Mouse (Mus musculus) megakaryocyte, adult 5-6 weeks (primary cell): Measurements from ENCODE around the gene Tns2. TPM values are rescaled to one million over a fixed set of nuclear protein-coding genes. Genes with fewer than 3 reads are reported as not detected.
A peak's percentile ranks its signal among the peaks of the same experiment; 100 is the strongest.

Experiments
- ATAC-seq: 2 replicates; pipeline ENCODE4 v1.8.0; 2016; ENCODE audit warnings: mild to moderate bottlenecking, inconsistent platforms; ENCODE audit not compliant: poor library complexity, severe bottlenecking
- total RNA-seq, 2 experiments: library from RNA; stranded (forward) in 1 of 2; stranded (reverse) in 1 of 2; fragments of 153-499, 151-499 nt in 1 of 2; fragments of 221-1000, 200-1000 nt in 1 of 2; gene quantifications; 2 replicates each; pipeline versions ENCODE4 v1.2.3 to v1.2.4; 2015 to 2017

The Tns2 gene
- total RNA-seq, 2 experiments from 2014 or later: 0.07 to 1.9 TPM

GRCm38 (mm10) chr15:102107689-102108573 lies 7.7 kb downstream of the Tns2 start:
- peak; percentile 58 for ATAC-seq

- ATAC-seq: peak; percentile 65
These were observed 8.7 kb downstream of the Tns2 start for GRCm38 (mm10) chr15:102108651-102109525.

GRCm38 (mm10) chr15:102110271-102110670 lies 10.1 kb downstream of the Tns2 start:
- ATAC-seq: no peak

GRCm38 (mm10) chr15:102110701-102111494 lies 10.7 kb downstream of the Tns2 start:
- ATAC-seq: no peak

DNA sequence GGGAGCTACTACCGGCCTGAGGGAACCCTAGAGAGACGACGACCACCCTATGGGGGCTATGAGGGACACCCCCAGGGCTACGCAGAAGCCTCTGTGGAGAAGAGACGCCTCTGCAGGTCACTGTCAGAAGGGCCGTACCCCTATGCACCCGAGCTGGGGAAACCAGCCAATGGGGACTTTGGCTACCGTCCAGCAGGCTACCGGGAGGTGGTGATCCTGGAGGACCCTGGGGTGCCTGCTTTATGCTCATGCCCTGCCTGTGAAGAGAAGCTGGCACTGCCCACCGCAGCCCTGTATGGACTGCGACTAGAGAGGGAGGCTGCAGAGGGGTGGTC lies 11.2 kb downstream of the Tns2 start:
- ATAC-seq: no peak

DNA sequence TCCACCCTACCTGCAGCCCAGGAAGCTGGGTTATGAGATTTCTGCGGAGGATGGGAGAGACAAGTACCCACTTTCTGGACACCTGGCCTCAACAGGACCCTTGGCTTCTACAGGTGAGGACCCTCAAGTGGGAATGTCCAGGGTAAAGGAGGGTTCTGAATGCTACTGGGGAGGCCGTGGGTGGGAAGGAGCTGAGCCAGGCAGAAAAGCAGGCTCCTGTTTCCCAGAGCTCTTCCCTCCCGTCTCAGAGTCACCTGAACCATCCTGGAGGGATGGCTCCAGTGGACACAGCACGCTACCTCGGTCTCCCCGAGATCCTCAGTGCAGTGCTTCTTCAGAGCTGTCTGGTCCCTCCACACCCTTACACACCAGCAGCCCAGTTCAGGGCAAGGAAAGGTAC lies 12.0 kb downstream of the Tns2 start:
- no peak for ATAC-seq

DNA sequence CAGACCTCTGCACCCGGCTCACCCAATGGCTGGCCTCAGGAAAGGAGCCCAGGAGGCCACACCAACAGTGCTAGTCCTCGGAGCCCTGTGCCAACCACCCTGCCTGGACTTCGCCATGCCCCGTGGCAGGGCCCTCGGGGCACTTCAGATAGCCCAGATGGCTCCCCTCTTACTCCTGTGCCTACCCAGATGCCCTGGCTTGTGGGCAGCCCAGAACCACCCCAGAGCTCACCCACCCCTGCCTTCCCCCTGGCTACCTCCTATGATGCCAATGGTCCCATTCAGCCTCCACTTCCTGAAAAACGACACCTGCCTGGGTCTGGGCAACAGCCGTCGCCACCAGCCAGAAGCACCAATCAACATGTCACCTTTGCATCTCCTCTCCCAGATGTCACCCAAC lies 12.6 kb downstream of the Tns2 start:
- ATAC-seq: no peak

DNA sequence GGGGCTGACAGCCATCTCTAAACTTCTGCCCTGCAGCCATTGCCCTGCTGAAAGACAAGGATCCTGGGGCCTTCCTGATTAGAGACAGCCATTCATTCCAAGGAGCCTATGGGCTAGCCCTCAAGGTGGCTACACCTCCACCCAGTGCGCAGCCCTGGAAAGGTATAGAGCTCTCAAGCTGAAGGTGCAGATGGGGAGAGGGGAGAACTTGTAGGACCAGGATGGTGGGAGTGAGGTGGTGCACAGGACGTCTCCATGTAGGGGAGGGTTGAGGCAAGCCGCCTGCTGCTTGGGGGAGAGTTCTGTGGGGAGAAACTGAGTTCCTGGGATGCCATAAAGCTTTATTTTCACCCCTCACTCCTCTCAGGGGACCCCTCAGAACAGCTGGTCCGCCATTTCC lies 13.5 kb downstream of the Tns2 start:
- no peak for ATAC-seq

GRCm38 (mm10) chr15:102114651-102115260 lies 14.5 kb downstream of the Tns2 start:
- no peak for ATAC-seq

- ATAC-seq: peak; percentile 50
These were observed 15.6 kb downstream of the Tns2 start for GRCm38 (mm10) chr15:102115731-102116231.

DNA sequence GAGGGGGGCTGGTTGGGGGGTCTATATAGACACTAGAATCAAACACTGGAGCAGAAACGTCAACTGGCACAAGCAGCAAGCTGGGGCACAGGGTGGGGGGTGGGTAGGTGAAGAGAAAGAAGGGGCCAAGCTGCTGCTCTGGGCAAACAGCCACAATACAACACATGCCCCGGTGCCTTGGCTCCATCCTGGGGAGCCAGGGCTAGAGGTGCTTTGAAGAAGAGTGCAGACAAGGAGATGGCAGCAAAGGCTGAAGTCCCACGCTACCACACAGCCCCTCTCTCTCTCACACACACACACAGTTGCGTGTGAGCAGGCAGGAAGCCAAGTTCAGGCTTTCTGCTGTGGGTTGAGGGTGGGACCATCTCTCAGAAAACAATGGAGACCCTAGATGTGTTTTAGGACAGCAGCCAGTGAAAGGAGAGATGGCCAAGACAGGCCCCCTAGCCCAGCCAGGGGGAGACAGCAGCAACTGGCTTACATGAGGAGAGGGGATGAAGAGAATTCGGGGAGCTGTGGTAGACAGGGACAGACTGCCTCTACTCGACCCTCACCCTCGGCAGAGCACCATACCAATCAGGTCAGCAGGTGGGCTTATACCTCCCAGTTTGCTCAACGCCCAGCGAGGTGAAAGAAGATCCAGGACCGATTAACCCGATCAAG lies 16.7 kb downstream of the Tns2 start:
- ATAC-seq: no peak

- ATAC-seq: no peak
These were observed 17.5 kb downstream of the Tns2 start for GRCm38 (mm10) chr15:102117461-102118443.

DNA sequence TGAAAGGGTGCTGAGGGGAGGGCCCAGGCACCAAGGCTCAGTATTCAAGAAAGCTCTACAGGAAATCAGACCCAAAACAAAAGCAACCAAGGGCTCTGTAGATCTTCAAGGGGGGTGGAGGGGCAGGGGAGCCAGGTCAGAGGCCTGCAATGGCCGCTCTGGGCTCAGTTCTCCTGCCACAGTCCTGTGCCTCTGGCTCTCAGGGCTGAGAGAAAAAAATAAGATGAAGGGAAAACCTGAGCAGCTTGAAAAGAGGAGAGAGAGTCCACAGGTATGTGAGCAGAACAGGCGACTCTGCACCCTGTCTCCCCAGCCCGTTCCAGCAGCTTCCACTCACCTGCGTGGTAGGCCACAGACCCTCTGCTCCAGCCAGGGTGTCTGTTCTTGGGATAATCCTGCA lies 18.4 kb downstream of the Tns2 start:
- no peak for ATAC-seq

- no peak for ATAC-seq
These were observed 19.1 kb downstream of the Tns2 start for GRCm38 (mm10) chr15:102119121-102119830.

- ATAC-seq: no peak
These were observed 19.6 kb downstream of the Tns2 start for GRCm38 (mm10) chr15:102119831-102120170.

GRCm38 (mm10) chr15:102120530-102120929 lies 20.3 kb downstream of the Tns2 start:
- ATAC-seq: no peak

- no peak for ATAC-seq
These were observed 26.1 kb downstream of the Tns2 start for GRCm38 (mm10) chr15:102126303-102126702.

GRCm38 (mm10) chr15:102133314-102133713 lies 33.1 kb downstream of the Tns2 start:
- no peak for ATAC-seq
